Comparison of ENCODE assay signal across 13 mouse cellular contexts in the genomic region with DNA sequence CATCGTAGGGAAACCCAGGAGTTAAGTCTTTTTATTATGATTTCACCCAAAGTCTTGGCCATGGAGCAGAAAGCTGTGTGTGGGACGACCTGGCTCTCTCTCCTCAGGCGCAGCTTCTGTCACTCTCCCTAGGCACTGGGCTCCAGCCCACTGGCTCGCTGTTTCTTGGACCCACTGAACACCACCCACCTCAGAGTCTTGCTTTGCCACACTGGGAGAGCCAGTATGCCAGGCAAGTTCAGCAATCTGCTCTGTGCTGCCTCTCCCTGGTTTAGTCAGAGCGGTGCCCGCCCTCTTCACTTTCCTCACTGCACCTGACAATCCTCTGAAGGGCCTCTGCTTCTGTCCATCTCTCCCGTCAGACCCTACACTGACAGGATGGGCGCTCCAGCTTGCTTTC.
DNase-seq lines count a peak whose midpoint lies in the region; ATAC-seq and TF ChIP-seq lines count a peak whose summit lies in the region.
"Had no signal": no experiment of that assay in that cellular context is flagged by ENCODE, and none has a peak within 500 bp of the region (broad histone marks: within the 10 kb centered on the region; RNA-seq: fewer than 3 reads in every experiment).

No protein-coding gene starts in this region.

- peaks cover 13% of the 10 kb centered on the region for H3K36me3 ChIP-seq in liver, embryonic 12.5 days
- 0 out of 2 replicates have a peak, but pooled peaks cover 12% of the 10 kb centered on the region for H3K36me3 ChIP-seq in midbrain, embryonic 13.5 days
- peaks cover 4% of the 10 kb centered on the region; the same call in 1 of the 2 replicates for H3K36me3 ChIP-seq in kidney, embryonic 14.5 days (ENCODE audit: control insufficient read depth, insufficient read depth, low read length)

- no peak overlapping the region for H3K4me3 ChIP-seq in left cerebral cortex, adult 2 months
- no peak overlapping the region for H3K4me3 ChIP-seq in liver, embryonic 12.5 days
- H3K4me3 ChIP-seq in midbrain, embryonic 13.5 days (replicated peaks): no peak overlapping the region
- no peak overlapping the region for H3K4me3 ChIP-seq in kidney, embryonic 14.5 days (ENCODE audit: low read length)
- H3K4me3 ChIP-seq: heart, embryonic 12.5 days; megakaryocyte, embryonic 14.5 days had no signal

- intact Hi-C loops in left cerebral cortex, adult 2 months (cut with DNase I): loop anchor here (1.0 kb wide), 1 partner anchor 219 kb away; no protein-coding TSS in a partner anchor

- no peak for ATAC-seq in liver, embryonic 12.5 days
- no peak for ATAC-seq in midbrain, embryonic 13.5 days
- ATAC-seq in kidney, embryonic 14.5 days (ENCODE audit: low FRiP score, low TSS enrichment): no peak
- ATAC-seq: intestine, embryonic 16.5 days had no signal

- no peaks in the 10 kb centered on the region for H3K27me3 ChIP-seq in liver, embryonic 12.5 days (replicated peaks)
- no peaks in the 10 kb centered on the region for H3K27me3 ChIP-seq in midbrain, embryonic 13.5 days
- no peaks in the 10 kb centered on the region for H3K27me3 ChIP-seq in kidney, embryonic 14.5 days (ENCODE audit: control insufficient read depth, insufficient read depth, low read length)
- H3K27me3 ChIP-seq: heart, embryonic 12.5 days; megakaryocyte, embryonic 14.5 days had no signal

- no peak overlapping the region for H3K9ac ChIP-seq in liver, embryonic 12.5 days
- H3K9ac ChIP-seq in midbrain, embryonic 13.5 days (replicated peaks): no peak overlapping the region
- no peak overlapping the region for H3K9ac ChIP-seq in kidney, embryonic 14.5 days (ENCODE audit: low read depth, low read length)
- H3K9ac ChIP-seq: heart, embryonic 12.5 days; lung, embryonic 14.5 days had no signal

- peak; percentile 25 for TF ChIP-seq CTCF in left cerebral cortex, adult 2 months (IDR thresholded peaks at IDR 0.05)

- WGBS in liver, embryonic 12.5 days (ENCODE audit: insufficient replicate concordance): 74% methylated on average over 8 of the region's 8 CpGs
- WGBS in midbrain, embryonic 13.5 days: 89% methylated on average over 8 of the region's 8 CpGs
- WGBS in kidney, embryonic 14.5 days: 92% methylated on average over 8 of the region's 8 CpGs

- H3K27ac ChIP-seq in left cerebral cortex, adult 2 months: no peak overlapping the region
- H3K27ac ChIP-seq in liver, embryonic 12.5 days: no peak overlapping the region
- no peak overlapping the region for H3K27ac ChIP-seq in midbrain, embryonic 13.5 days
- H3K27ac ChIP-seq in kidney, embryonic 14.5 days (ENCODE audit: low read depth, low read length): no peak overlapping the region

- peak; percentile 38 to 54 for DNase-seq in layer of hippocampus, adult 18-20 months (ENCODE audit: low spot score in 2 of 2)
- DNase-seq in layer of hippocampus, postnatal 25 days (ENCODE audit: extremely low spot score in 1 of 2, low spot score in 1 of 2): no peak
- peak; percentile 7 to 10 for DNase-seq in frontal cortex, postnatal 14 days (ENCODE audit: low spot score in 2 of 2)
- peak; percentile 13 to 42 for DNase-seq in left cerebral cortex, adult 2 months (ENCODE audit: extremely low spot score in 1 of 2, low spot score in 2 of 2)
- peak; percentile 25 to 33 for DNase-seq in right cerebral cortex, postnatal 10 days (ENCODE audit: low spot score in 2 of 2)
- DNase-seq: lung, embryonic 14.5 days; thymus, adult 18-20 months had no signal

- no peak overlapping the region for H3K4me2 ChIP-seq in liver, embryonic 12.5 days
- H3K4me2 ChIP-seq in midbrain, embryonic 13.5 days (replicated peaks): no peak overlapping the region
- no peak overlapping the region for H3K4me2 ChIP-seq in kidney, embryonic 14.5 days (replicated peaks; ENCODE audit: low read depth, low read length)
- H3K4me2 ChIP-seq: heart, embryonic 12.5 days; lung, embryonic 14.5 days had no signal

- H3K9me3 ChIP-seq in liver, embryonic 12.5 days (replicated peaks): no peaks in the 10 kb centered on the region
- no peaks in the 10 kb centered on the region for H3K9me3 ChIP-seq in midbrain, embryonic 13.5 days
- H3K9me3 ChIP-seq in kidney, embryonic 14.5 days (ENCODE audit: control insufficient read depth, low read length): peaks cover 5% of the 10 kb centered on the region

- H3K4me1 ChIP-seq in liver, embryonic 12.5 days: no peaks in the 10 kb centered on the region
- no peaks in the 10 kb centered on the region for H3K4me1 ChIP-seq in midbrain, embryonic 13.5 days (replicated peaks)
- H3K4me1 ChIP-seq in kidney, embryonic 14.5 days (ENCODE audit: control insufficient read depth, insufficient read depth, low read length): 0 out of 2 replicates have a peak, but pooled peaks cover 5% of the 10 kb centered on the region

Comparison
In these comparisons a context has a peak if more than half of its experiments do, and no peak if none do; other contexts are left out.
1. DNase-seq: peak in layer of hippocampus, adult 18-20 months (2 of 2), frontal cortex, postnatal 14 days (2 of 2), left cerebral cortex, adult 2 months (2 of 2) and right cerebral cortex, postnatal 10 days (2 of 2); none in layer of hippocampus, postnatal 25 days (0 of 2).